ENCODE assay signal across 21 mouse cellular contexts in genomic region chr1:66561636-66562270, GRCm38 (mm10).
A peak's percentile ranks its signal among the peaks of the same experiment; 100 is the strongest.
DNase-seq lines count a peak whose midpoint lies in the region; ATAC-seq and TF ChIP-seq lines count a peak whose summit lies in the region.
"Had no signal": no experiment of that assay in that cellular context is flagged by ENCODE, and none has a peak within 500 bp of the region (broad histone marks: within the 10 kb centered on the region; RNA-seq: fewer than 3 reads in every experiment).

No protein-coding gene starts in this region.

- TF ChIP-seq CTCF in brain, embryonic 14.5 days (IDR thresholded peaks at IDR 0.05; ENCODE audit: borderline replicate concordance, extremely low read depth, insufficient read depth, insufficient read length) = no peak

- no peaks in the 10 kb centered on the region for H3K27me3 ChIP-seq in hindbrain, embryonic 13.5 days
- no peaks in the 10 kb centered on the region for H3K27me3 ChIP-seq in hindbrain, embryonic 10.5 days (ENCODE audit: insufficient read depth, poor library complexity, severe bottlenecking)
- H3K27me3 ChIP-seq in limb, embryonic 11.5 days (ENCODE audit: control insufficient read depth, insufficient read depth, low read length) = no peaks in the 10 kb centered on the region
- no peaks in the 10 kb centered on the region for H3K27me3 ChIP-seq in limb, embryonic 10.5 days (ENCODE audit: low read depth, poor library complexity, severe bottlenecking)
- no peaks in the 10 kb centered on the region for H3K27me3 ChIP-seq in limb, embryonic 14.5 days (ENCODE audit: control insufficient read depth, insufficient read depth, low read length)
- H3K27me3 ChIP-seq: embryonic facial prominence, embryonic 12.5 days; forebrain, embryonic 15.5 days; heart, embryonic 15.5 days had no signal

- H3K36me3 ChIP-seq in hindbrain, embryonic 13.5 days = no peaks in the 10 kb centered on the region
- H3K36me3 ChIP-seq in hindbrain, embryonic 10.5 days = no peaks in the 10 kb centered on the region
- H3K36me3 ChIP-seq in limb, embryonic 11.5 days (ENCODE audit: control insufficient read depth, insufficient read depth, low read length) = no peaks in the 10 kb centered on the region
- no peaks in the 10 kb centered on the region for H3K36me3 ChIP-seq in limb, embryonic 10.5 days
- no peaks in the 10 kb centered on the region for H3K36me3 ChIP-seq in limb, embryonic 14.5 days (ENCODE audit: control insufficient read depth, insufficient read depth, low read length)
- H3K36me3 ChIP-seq: embryonic facial prominence, embryonic 12.5 days; forebrain, embryonic 15.5 days; G1E; heart, embryonic 10.5 days; heart, embryonic 15.5 days had no signal

- no peak overlapping the region for H3K4me2 ChIP-seq in hindbrain, embryonic 13.5 days
- no peak overlapping the region for H3K4me2 ChIP-seq in limb, embryonic 11.5 days (ENCODE audit: low read depth, severe bottlenecking)
- H3K4me2 ChIP-seq in limb, embryonic 14.5 days (replicated peaks; ENCODE audit: low read depth, low read length, severe bottlenecking) = no peak overlapping the region
- H3K4me2 ChIP-seq: embryonic facial prominence, embryonic 12.5 days; forebrain, embryonic 15.5 days; heart, embryonic 15.5 days had no signal

- no peak for DNase-seq in hindbrain, embryonic 10.5 days (ENCODE audit: low spot score)
- DNase-seq in limb, embryonic 11.5 days (ENCODE audit: low spot score) = no peak
- DNase-seq in limb, embryonic 10.5 days (ENCODE audit: low spot score) = no peak
- peak; percentile 7 for DNase-seq in brain, embryonic 14.5 days (ENCODE audit: low read depth)
- peak; percentile 15 for DNase-seq in limb, embryonic 14.5 days (ENCODE audit: low spot score)
- DNase-seq in heart, postnatal 36 days = no peak
- no peak for DNase-seq in kidney, postnatal 25 days
- DNase-seq: adrenal gland, postnatal 10 days; B cell, adult 2 months; cerebellum, adult 11-12 months; cerebellum, adult 9-10 months; cerebellum, postnatal 25 days; gastrocnemius, postnatal 10 days; heart, adult 18-20 months had no signal

- no peak for TF ChIP-seq POLR2A in brain, embryonic 14.5 days (IDR thresholded peaks at IDR 0.05; ENCODE audit: borderline replicate concordance, extremely low read depth, insufficient read depth, insufficient read length, poor library complexity, severe bottlenecking)
- no peak for TF ChIP-seq POLR2A in limb, embryonic 14.5 days (IDR thresholded peaks at IDR 0.05; ENCODE audit: borderline replicate concordance, extremely low read depth, insufficient read depth, insufficient read length)

- 85% methylated on average over 1 of the region's 1 CpGs for WGBS in hindbrain, embryonic 13.5 days
- 86% methylated on average over 1 of the region's 1 CpGs for WGBS in hindbrain, embryonic 10.5 days
- WGBS in limb, embryonic 11.5 days = 71% methylated on average over 1 of the region's 1 CpGs
- 86% methylated on average over 1 of the region's 1 CpGs for WGBS in limb, embryonic 10.5 days
- 33% methylated on average over 1 of the region's 1 CpGs for WGBS in limb, embryonic 14.5 days

- no peak overlapping the region for H3K27ac ChIP-seq in hindbrain, embryonic 13.5 days
- H3K27ac ChIP-seq in hindbrain, embryonic 10.5 days = no peak overlapping the region
- no peak overlapping the region for H3K27ac ChIP-seq in limb, embryonic 11.5 days (replicated peaks; ENCODE audit: low read depth, low read length)
- no peak overlapping the region for H3K27ac ChIP-seq in limb, embryonic 10.5 days
- H3K27ac ChIP-seq in limb, embryonic 14.5 days (replicated peaks; ENCODE audit: low read depth, low read length) = no peak overlapping the region
- H3K27ac ChIP-seq: embryonic facial prominence, embryonic 12.5 days; forebrain, embryonic 15.5 days; heart, embryonic 10.5 days; heart, embryonic 15.5 days had no signal

- no peaks in the 10 kb centered on the region for H3K4me1 ChIP-seq in hindbrain, embryonic 13.5 days (replicated peaks)
- H3K4me1 ChIP-seq in hindbrain, embryonic 10.5 days (replicated peaks) = no peaks in the 10 kb centered on the region
- no peaks in the 10 kb centered on the region for H3K4me1 ChIP-seq in limb, embryonic 11.5 days (ENCODE audit: control insufficient read depth, insufficient read depth, low read length)
- no peaks in the 10 kb centered on the region; the same call in 1 of the 2 replicates for H3K4me1 ChIP-seq in limb, embryonic 10.5 days
- peaks cover 8% of the 10 kb centered on the region; the same call in 1 of the 2 replicates for H3K4me1 ChIP-seq in limb, embryonic 14.5 days (ENCODE audit: control insufficient read depth, insufficient read depth, low read length)
- H3K4me1 ChIP-seq: embryonic facial prominence, embryonic 12.5 days; forebrain, embryonic 15.5 days; heart, embryonic 10.5 days; heart, embryonic 15.5 days had no signal

- H3K4me3 ChIP-seq in hindbrain, embryonic 13.5 days = no peak overlapping the region
- H3K4me3 ChIP-seq in hindbrain, embryonic 10.5 days = no peak overlapping the region
- no peak overlapping the region for H3K4me3 ChIP-seq in limb, embryonic 11.5 days (ENCODE audit: low read depth, low read length)
- H3K4me3 ChIP-seq in limb, embryonic 10.5 days = no peak overlapping the region
- H3K4me3 ChIP-seq in limb, embryonic 14.5 days (replicated peaks; ENCODE audit: low read length) = no peak overlapping the region
- H3K4me3 ChIP-seq: embryonic facial prominence, embryonic 12.5 days; forebrain, embryonic 15.5 days; heart, embryonic 10.5 days; heart, embryonic 15.5 days had no signal

- peak; percentile 54; the same call in 1 of the 2 replicates for ATAC-seq in hindbrain, embryonic 13.5 days (ENCODE audit: low FRiP score)
- ATAC-seq in limb, embryonic 11.5 days (ENCODE audit: insufficient number of reproducible peaks, low FRiP score, low TSS enrichment, low read depth) = peak; percentile 35; the same call in 1 of the 2 replicates
- ATAC-seq in limb, embryonic 14.5 days (ENCODE audit: low FRiP score, low read depth) = peak; percentile 78
- ATAC-seq: CD4-positive, CD25-positive, alpha-beta regulatory T cell, adult 4 months; forebrain, embryonic 15.5 days had no signal

- intact Hi-C loops in heart, postnatal 36 days (cut with DNase I) = no loop called here

- H3K9me3 ChIP-seq in hindbrain, embryonic 13.5 days = no peaks in the 10 kb centered on the region
- no peaks in the 10 kb centered on the region for H3K9me3 ChIP-seq in hindbrain, embryonic 10.5 days
- no peaks in the 10 kb centered on the region for H3K9me3 ChIP-seq in limb, embryonic 11.5 days (ENCODE audit: control insufficient read depth, low read length)
- H3K9me3 ChIP-seq in limb, embryonic 10.5 days (replicated peaks) = no peaks in the 10 kb centered on the region
- no peaks in the 10 kb centered on the region for H3K9me3 ChIP-seq in limb, embryonic 14.5 days (ENCODE audit: control insufficient read depth, low read length)
- H3K9me3 ChIP-seq: embryonic facial prominence, embryonic 12.5 days; forebrain, embryonic 15.5 days; G1E; heart, embryonic 10.5 days; heart, embryonic 15.5 days had no signal

- no peak overlapping the region for H3K9ac ChIP-seq in hindbrain, embryonic 13.5 days
- H3K9ac ChIP-seq in limb, embryonic 11.5 days (ENCODE audit: low read length) = no peak overlapping the region
- no peak overlapping the region for H3K9ac ChIP-seq in limb, embryonic 14.5 days (ENCODE audit: low read depth, low read length, severe bottlenecking)
- H3K9ac ChIP-seq: embryonic facial prominence, embryonic 12.5 days; forebrain, embryonic 15.5 days; heart, embryonic 15.5 days had no signal

Comparison
In these comparisons a context has a peak if more than half of its experiments do, and no peak if none do; other contexts are left out.
1. DNase-seq: peak in brain, embryonic 14.5 days (single experiment) and limb, embryonic 14.5 days (single experiment); none in hindbrain, embryonic 10.5 days (single experiment), limb, embryonic 11.5 days (single experiment), limb, embryonic 10.5 days (single experiment), heart, postnatal 36 days (0 of 2) and kidney, postnatal 25 days (0 of 2).
2. Peak in every context shown above with its lines, with median percentiles within 50 percentile points of each other: ATAC-seq.